In genomic region chr3:146378753-146379152, GRCm38 (mm10) we compare ENCODE assay signal across 23 mouse cellular contexts. TPM values are rescaled to one million over a fixed set of nuclear protein-coding genes. Genes with fewer than 3 reads are reported as not detected.
A peak's percentile ranks its signal among the peaks of the same experiment; 100 is the strongest.
DNase-seq lines count a peak whose midpoint lies in the region; ATAC-seq and TF ChIP-seq lines count a peak whose summit lies in the region.
"Had no signal": no experiment of that assay in that cellular context is flagged by ENCODE, and none has a peak within 500 bp of the region (broad histone marks: within the 10 kb centered on the region; RNA-seq: fewer than 3 reads in every experiment).

No protein-coding gene starts in this region.

- no peak for TF ChIP-seq POLR2A in heart, adult 2 months (IDR thresholded peaks at IDR 0.05; ENCODE audit: insufficient read depth, low read depth, low read length)

- H3K9me3 ChIP-seq in heart, embryonic 10.5 days: no peaks in the 10 kb centered on the region; the same call in 1 of the 2 replicates
- H3K9me3 ChIP-seq in kidney, embryonic 15.5 days (replicated peaks): no peaks in the 10 kb centered on the region
- H3K9me3 ChIP-seq in liver, embryonic 14.5 days (ENCODE audit: control insufficient read depth, low read length): no peaks in the 10 kb centered on the region
- H3K9me3 ChIP-seq in liver, postnatal 0 days (ENCODE audit: low read length): peaks cover 3% of the 10 kb centered on the region; the same call in 1 of the 2 replicates
- H3K9me3 ChIP-seq: embryonic facial prominence, embryonic 12.5 days; heart, embryonic 15.5 days; hindbrain, embryonic 15.5 days had no signal

- H3K79me2 ChIP-seq in heart, adult 2 months (replicated peaks; ENCODE audit: control insufficient read depth, insufficient read depth, low read length): no peaks in the 10 kb centered on the region

- TF ChIP-seq CTCF in heart, adult 2 months (IDR thresholded peaks at IDR 0.05): no peak
- TF ChIP-seq CTCF in liver, embryonic 14.5 days (IDR thresholded peaks at IDR 0.05; ENCODE audit: low read depth): no peak
- TF ChIP-seq CTCF in liver, postnatal 0 days (IDR thresholded peaks at IDR 0.05; ENCODE audit: low read depth): no peak

- H3K4me1 ChIP-seq in heart, embryonic 10.5 days: peaks cover 16% of the 10 kb centered on the region; the same call in 1 of the 2 replicates
- no peaks in the 10 kb centered on the region for H3K4me1 ChIP-seq in heart, adult 2 months (ENCODE audit: control insufficient read depth, insufficient read depth, low read length)
- 0 out of 2 replicates have a peak, but pooled peaks cover 11% of the 10 kb centered on the region for H3K4me1 ChIP-seq in kidney, embryonic 15.5 days
- peaks cover 53 to 56% of the 10 kb centered on the region in 2 experiments for H3K4me1 ChIP-seq in liver, embryonic 14.5 days (replicated peaks; ENCODE audit: control insufficient read depth in 2 of 2, insufficient read depth in 2 of 2, low read length in 1 of 2)
- peaks cover 12% of the 10 kb centered on the region for H3K4me1 ChIP-seq in liver, postnatal 0 days (ENCODE audit: insufficient read depth)
- H3K4me1 ChIP-seq: embryonic facial prominence, embryonic 12.5 days; heart, embryonic 15.5 days had no signal

- peak; percentile 19 for DNase-seq in heart, embryonic 10.5 days (ENCODE audit: low spot score)
- no peak for DNase-seq in heart, adult 2 months
- no peak for DNase-seq in kidney, postnatal 10 days
- no peak for DNase-seq in liver, embryonic 14.5 days (ENCODE audit: low read depth in 3 of 3, low spot score in 3 of 3)
- DNase-seq in liver, postnatal 0 days: no peak
- peak; percentile 11 for DNase-seq in yolk sac, embryonic 10.5 days (ENCODE audit: low spot score)
- DNase-seq: adrenal gland, postnatal 14 days; cerebellum, adult 11-12 months; cerebellum, adult 9-10 months; cerebellum, postnatal 25 days; forebrain, postnatal 0 days; gastrocnemius, adult 2 months; gastrocnemius, postnatal 25 days; heart, postnatal 14 days had no signal

- H3K27ac ChIP-seq in heart, embryonic 10.5 days: no peak overlapping the region
- no peak overlapping the region for H3K27ac ChIP-seq in heart, adult 2 months
- no peak overlapping the region for H3K27ac ChIP-seq in kidney, embryonic 15.5 days
- H3K27ac ChIP-seq in liver, embryonic 14.5 days: peak overlapping the region; percentile 92
- no peak overlapping the region for H3K27ac ChIP-seq in liver, postnatal 0 days (ENCODE audit: low read depth)
- H3K27ac ChIP-seq: embryonic facial prominence, embryonic 12.5 days; gastrocnemius, adult 2 months; heart, embryonic 15.5 days; hindbrain, embryonic 15.5 days had no signal

- no peak overlapping the region for H3K9ac ChIP-seq in heart, adult 2 months (ENCODE audit: low read depth, low read length)
- no peak overlapping the region for H3K9ac ChIP-seq in kidney, embryonic 15.5 days
- no peak overlapping the region for H3K9ac ChIP-seq in liver, embryonic 14.5 days (replicated peaks)
- H3K9ac ChIP-seq in liver, postnatal 0 days (replicated peaks): no peak overlapping the region
- H3K9ac ChIP-seq: embryonic facial prominence, embryonic 12.5 days; forebrain, embryonic 13.5 days; forebrain, postnatal 0 days; heart, embryonic 15.5 days; hindbrain, embryonic 15.5 days had no signal

- 0 out of 2 replicates have a peak, but pooled peaks have one; percentile 33 for ATAC-seq in kidney, embryonic 15.5 days (replicated peaks; ENCODE audit: low FRiP score)
- no peak for ATAC-seq in liver, embryonic 14.5 days (ENCODE audit: insufficient read depth)
- no peak for ATAC-seq in liver, postnatal 0 days
- ATAC-seq: activated CD4-positive, CD25-positive, alpha-beta regulatory T cell, adult 4 months; forebrain, embryonic 13.5 days; forebrain, postnatal 0 days; Patski had no signal

- 57% methylated on average over 8 of the region's 8 CpGs for WGBS in heart, embryonic 10.5 days
- WGBS in heart, adult 2 months: 78% methylated on average over 8 of the region's 8 CpGs
- WGBS in kidney, embryonic 15.5 days: 64% methylated on average over 8 of the region's 8 CpGs
- whole genome bisulfite sequencing in liver, embryonic 14.5 days (ENCODE audit: insufficient replicate concordance): 59% methylated on average over 8 of the region's 8 CpGs
- 62% methylated on average over 8 of the region's 8 CpGs for WGBS in liver, postnatal 0 days (ENCODE audit: insufficient replicate concordance)

- no peak overlapping the region for H3K4me3 ChIP-seq in heart, embryonic 10.5 days
- H3K4me3 ChIP-seq in heart, adult 2 months: no peak overlapping the region
- no peak overlapping the region for H3K4me3 ChIP-seq in kidney, embryonic 15.5 days (replicated peaks)
- H3K4me3 ChIP-seq in liver, embryonic 14.5 days (ENCODE audit: insufficient read depth in 1 of 2, low read depth in 2 of 2, low read length in 2 of 2): no peak overlapping the region
- no peak overlapping the region for H3K4me3 ChIP-seq in liver, postnatal 0 days (ENCODE audit: low read depth, low read length)
- H3K4me3 ChIP-seq: embryonic facial prominence, embryonic 12.5 days; forebrain, embryonic 13.5 days; gastrocnemius, adult 2 months; heart, embryonic 15.5 days; hindbrain, embryonic 15.5 days had no signal

- TF ChIP-seq EP300 in heart, adult 2 months (IDR thresholded peaks at IDR 0.05; ENCODE audit: insufficient read depth, low read depth, low read length): no peak
- TF ChIP-seq EP300 in liver, embryonic 14.5 days (IDR thresholded peaks at IDR 0.05; ENCODE audit: low read depth): no peak
- TF ChIP-seq EP300 in liver, postnatal 0 days (IDR thresholded peaks at IDR 0.05; ENCODE audit: low read depth): no peak

- H3K36me3 ChIP-seq in heart, embryonic 10.5 days: no peaks in the 10 kb centered on the region
- H3K36me3 ChIP-seq in heart, adult 2 months (ENCODE audit: control insufficient read depth, insufficient read depth, low read length): no peaks in the 10 kb centered on the region
- H3K36me3 ChIP-seq in kidney, embryonic 15.5 days: no peaks in the 10 kb centered on the region
- no peaks in the 10 kb centered on the region for H3K36me3 ChIP-seq in liver, embryonic 14.5 days (replicated peaks; ENCODE audit: control insufficient read depth, insufficient read depth, low read depth)
- no peaks in the 10 kb centered on the region for H3K36me3 ChIP-seq in liver, postnatal 0 days (replicated peaks; ENCODE audit: insufficient read depth, low read length)
- H3K36me3 ChIP-seq: embryonic facial prominence, embryonic 12.5 days; heart, embryonic 15.5 days; hindbrain, embryonic 15.5 days had no signal

- intact Hi-C loops in heart, adult 2 months (cut with DNase I): no loop called here

- H3K27me3 ChIP-seq in heart, embryonic 10.5 days (ENCODE audit: insufficient read depth, poor library complexity, severe bottlenecking): no peaks in the 10 kb centered on the region
- no peaks in the 10 kb centered on the region for H3K27me3 ChIP-seq in heart, adult 2 months (ENCODE audit: control insufficient read depth, insufficient read depth, low read length)
- H3K27me3 ChIP-seq in kidney, embryonic 15.5 days: no peaks in the 10 kb centered on the region
- H3K27me3 ChIP-seq in liver, embryonic 14.5 days (ENCODE audit: control insufficient read depth, insufficient read depth, low read length): no peaks in the 10 kb centered on the region
- no peaks in the 10 kb centered on the region for H3K27me3 ChIP-seq in liver, postnatal 0 days (ENCODE audit: insufficient read depth, low read length)
- H3K27me3 ChIP-seq: CH12.LX; embryonic facial prominence, embryonic 12.5 days; forebrain, embryonic 13.5 days; heart, embryonic 15.5 days; Patski had no signal

- H3K4me2 ChIP-seq in kidney, embryonic 15.5 days: no peak overlapping the region
- no peak overlapping the region for H3K4me2 ChIP-seq in liver, embryonic 14.5 days (ENCODE audit: low read depth)
- H3K4me2 ChIP-seq in liver, postnatal 0 days (ENCODE audit: low read depth, low read length): no peak overlapping the region
- H3K4me2 ChIP-seq: embryonic facial prominence, embryonic 12.5 days; heart, embryonic 11.5 days; heart, embryonic 15.5 days; hindbrain, embryonic 15.5 days had no signal

RNA-seq across cellular contexts. Expression of gene Ssx2ip, which starts 25.7 kb away (rescaled TPM):
- polyA plus RNA-seq in heart, embryonic 10.5 days (2016; fragmentation: Nextera tagmentation; extraction: Ambion mirVana): 29.8 and 35.8 TPM in 2 replicates
- 10 to 100 TPM; 12.5 to 14.1 TPM for total RNA-seq in heart, adult 2 months (2021)
- 3.1 and 4.1 TPM in 2 replicates for polyA plus RNA-seq in heart, adult 2 months (2012; rRNA removed)
- 23.7 and 24.2 TPM in 2 replicates for polyA plus RNA-seq in kidney, embryonic 15.5 days (2015; fragmentation: Nextera tagmentation; extraction: Ambion mirVana)
- polyA plus RNA-seq in liver, embryonic 14.5 days (2012; rRNA removed): 22.7 and 34.9 TPM in 2 replicates
- 96.2 and 118 TPM in 2 replicates for polyA plus RNA-seq in liver, embryonic 14.5 days (2014; fragmentation: Nextera tagmentation; extraction: Ambion mirVana)
- polyA plus RNA-seq in liver, postnatal 0 days (2015; fragmentation: Nextera tagmentation; extraction: Ambion mirVana): 19.3 and 22.4 TPM in 2 replicates

Comparison
In these comparisons a context has a peak if more than half of its experiments do, and no peak if none do; other contexts are left out.
1. DNase-seq: peak in heart, embryonic 10.5 days (single experiment) and yolk sac, embryonic 10.5 days (single experiment); none in heart, adult 2 months (0 of 2), kidney, postnatal 10 days (single experiment), liver, embryonic 14.5 days (0 of 3) and liver, postnatal 0 days (single experiment).